Mouse (Mus musculus) small intestine, adult 2 months (tissue): Measurements from ENCODE around the gene Lrrc52.

Experiments
- CTCF ChIP-seq: fragments of 200-500 bp; IDR thresholded peaks from 2 replicates; pipeline ENCODE4 v1.5.1; 2012; ENCODE audit warnings: low read depth, mild to moderate bottlenecking, control low read depth, inconsistent platforms, low read length, moderate library complexity, mixed read lengths; ENCODE audit not compliant: insufficient replicate concordance, insufficient read length; ENCODE audit errors: extremely low read depth
- POLR2A ChIP-seq: fragments of 200-500 bp; IDR thresholded peaks from 2 replicates; pipeline ENCODE4 v1.6.1; 2012; ENCODE audit warnings: low read depth, mild to moderate bottlenecking, control low read depth, inconsistent platforms, low read length, moderate library complexity

DNA sequence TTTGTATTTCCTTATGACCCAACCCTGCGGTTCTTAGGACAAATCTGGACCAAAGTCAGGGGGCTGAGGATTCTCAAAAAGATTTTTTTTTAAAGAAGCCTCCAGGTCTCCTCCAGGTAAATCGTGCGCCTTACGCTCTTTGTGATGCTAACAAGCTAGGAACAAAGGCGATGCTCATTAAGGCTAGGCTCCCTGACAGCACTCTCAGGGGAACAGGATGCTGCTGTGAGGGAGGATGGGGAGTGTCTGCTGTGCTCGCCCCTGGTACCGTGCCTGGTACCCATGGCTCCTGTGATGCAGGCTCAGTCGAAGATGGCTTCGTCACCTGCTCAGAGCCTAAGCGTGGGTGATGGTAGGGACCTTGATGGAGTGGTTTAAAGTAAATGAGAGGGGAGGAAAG lies 31.4 kb upstream of the Lrrc52 start:
- TF ChIP-seq POLR2A: no peak
- no peak for TF ChIP-seq CTCF
